Mouse (Mus musculus) midbrain, embryonic 16.5 days (tissue): ENCODE results near the gene Notum. TPM values are rescaled to one million over a fixed set of nuclear protein-coding genes. Genes with fewer than 3 reads are reported as not detected.

Experiments used
- ATAC-seq: fragments of 200-750 bp; cut with Nextera tagmentation; 2 replicates; pipeline ENCODE4 v1.8.0; 2017; ENCODE audit warnings: moderate TSS enrichment
- H3K27ac ChIP-seq: fragments of 300-500 bp; sonication (generic); 2 replicates; pipeline ENCODE4 v1.5.1; 2014; ENCODE audit warnings: mild to moderate bottlenecking, low read length, mixed read lengths
- H3K27me3 ChIP-seq: fragments of 300-500 bp; sonication (generic); 2 replicates; pipeline ENCODE4 v1.6.1; 2014; ENCODE audit warnings: low read depth, low read length, mixed read lengths; ENCODE audit not compliant: control insufficient read depth, insufficient read depth
- H3K36me3 ChIP-seq: fragments of 300-500 bp; sonication (generic); 2 replicates; pipeline ENCODE4 v1.6.1; 2014; ENCODE audit warnings: mild to moderate bottlenecking, low read length, moderate library complexity, mixed read lengths; ENCODE audit not compliant: control insufficient read depth, insufficient read depth
- H3K4me1 ChIP-seq: fragments of 300-500 bp; sonication (generic); 2 replicates; pipeline ENCODE4 v1.6.1; 2014; ENCODE audit warnings: mild to moderate bottlenecking, low read length, mixed read lengths; ENCODE audit not compliant: control insufficient read depth, insufficient read depth
- H3K4me2 ChIP-seq: fragments of 300-500 bp; sonication (generic); 2 replicates; pipeline ENCODE4 v1.6.1; 2014; ENCODE audit warnings: mild to moderate bottlenecking, low read length, mixed read lengths
- H3K4me3 ChIP-seq: fragments of 300-500 bp; sonication (generic); 2 replicates; pipeline ENCODE4 v1.5.1; 2014; ENCODE audit warnings: low read depth, mild to moderate bottlenecking, low read length, moderate library complexity, mixed read lengths
- H3K9ac ChIP-seq: fragments of 300-500 bp; sonication (generic); 2 replicates; pipeline ENCODE4 v1.6.1; 2014; ENCODE audit warnings: low read depth, low read length, mixed read lengths
- H3K9me3 ChIP-seq: fragments of 300-500 bp; sonication (generic); replicated peaks from 2 replicates; pipeline ENCODE4 v1.6.1; 2014; ENCODE audit warnings: mild to moderate bottlenecking, low read length, mixed read lengths; ENCODE audit not compliant: control insufficient read depth, poor library complexity, severe bottlenecking
- WGBS: fragments of 180-500 bp; shearing (Covaris S2); extraction: QIAGEN DNeasy Blood & Tissue Kit; methylation state at CpG from one replicate; pipeline ENCODE4 v1.1.7; 2014; 5-methylcytosine and 5-hydroxymethylcytosine counted together
- polyA plus RNA-seq: library from polyadenylated mRNA; unstranded; fragments of >200 nt; fragmentation: Nextera tagmentation; extraction: Ambion mirVana; gene quantifications from 2 replicates; pipeline ENCODE4 v1.2.1, GENCODE M21; 2015

The Notum gene
- polyA plus RNA-seq, 1 experiment from 2014 or later, result 1.9 TPM

- ATAC-seq, result no peak
- Histone ChIP-seq H3K4me1 (peaks cover 5% of the 10 kb centered on the region; the same call in 1 of the 2 replicates), H3K9me3 (no peaks in the 10 kb centered on the region), H3K9ac (peak within 1 kb of the TSS; percentile 13), H3K4me3 (peak within 1 kb of the TSS; percentile 24), H3K36me3 (no peaks in the 10 kb centered on the region), H3K27me3 (no peaks in the 10 kb centered on the region; the same call in 1 of the 2 replicates), H3K4me2 (peak within 1 kb of the TSS; percentile 50), H3K27ac (no peak within 1 kb of the TSS)
- WGBS, result 5% methylated on average over 13 of the region's 13 CpGs
Observed at GRCm38 (mm10) chr11:120648001-120648476, 12.9 kb downstream of the Notum start, which contains the start of gene Myadml2. Gene Myadml2 (minus strand): TSS chr11:120648158.

- Histone ChIP-seq H3K9me3 (no peaks in the 10 kb centered on the region), H3K9ac (no peak overlapping the region), H3K27me3 (no peaks in the 10 kb centered on the region; the same call in 1 of the 2 replicates), H3K36me3 (no peaks in the 10 kb centered on the region), H3K4me2 (peak overlapping the region; percentile 50; the same call in 1 of the 2 replicates), H3K27ac (no peak overlapping the region), H3K4me1 (peaks cover 10% of the 10 kb centered on the region), H3K4me3 (no peak overlapping the region)
- no peak for ATAC-seq
- WGBS, result 81% methylated on average over 35 of the region's 35 CpGs
Observed at GRCm38 (mm10) chr11:120647047-120647830, 13.7 kb downstream of the Notum start.

- WGBS, result under 1% methylated on average over 15 of the region's 15 CpGs
- ATAC-seq, result peak; percentile 99
- Histone ChIP-seq H3K4me2 (peak within 1 kb of the TSS; percentile 85), H3K9ac (peak within 1 kb of the TSS; percentile 75), H3K36me3 (no peaks in the 10 kb centered on the region), H3K27ac (peak within 1 kb of the TSS; percentile 45; the same call in 1 of the 2 replicates), H3K4me3 (peak within 1 kb of the TSS; percentile 52), H3K27me3 (no peaks in the 10 kb centered on the region; the same call in 1 of the 2 replicates), H3K9me3 (no peaks in the 10 kb centered on the region), H3K4me1 (peaks cover 10% of the 10 kb centered on the region)
Observed at GRCm38 (mm10) chr11:120643601-120643987, 17.4 kb downstream of the Notum start, which contains the start of gene Pycr1. Gene Pycr1 (minus strand): TSS chr11:120643769.

GRCm38 (mm10) chr11:120642939-120643600 is 17.9 kb downstream of the Notum start:
- no peaks in the 10 kb centered on the region for H3K9me3 ChIP-seq
- peak overlapping the region; percentile 45; the same call in 1 of the 2 replicates for H3K27ac ChIP-seq
- peak overlapping the region; percentile 85 for H3K4me2 ChIP-seq
- H3K9ac ChIP-seq, result peak overlapping the region; percentile 75
- peak; percentile 65 for ATAC-seq
- peak overlapping the region; percentile 52 for H3K4me3 ChIP-seq
- WGBS, result 3% methylated on average over 18 of the region's 18 CpGs
- H3K36me3 ChIP-seq, result no peaks in the 10 kb centered on the region
- no peaks in the 10 kb centered on the region; the same call in 1 of the 2 replicates for H3K27me3 ChIP-seq
- peaks cover 8% of the 10 kb centered on the region for H3K4me1 ChIP-seq

GRCm38 (mm10) chr11:120641869-120642268 is 19.1 kb downstream of the Notum start:
- 92% methylated on average over 8 of the region's 8 CpGs for WGBS
- H3K27me3 ChIP-seq, result no peaks in the 10 kb centered on the region; the same call in 1 of the 2 replicates
- 0 out of 2 replicates have a peak overlapping the region, but pooled peaks have one; percentile 14 for H3K9ac ChIP-seq
- no peaks in the 10 kb centered on the region for H3K36me3 ChIP-seq
- H3K27ac ChIP-seq, result no peak overlapping the region
- H3K4me3 ChIP-seq, result no peak overlapping the region
- H3K9me3 ChIP-seq, result no peaks in the 10 kb centered on the region
- H3K4me1 ChIP-seq, result peaks cover 8% of the 10 kb centered on the region
- H3K4me2 ChIP-seq, result no peak overlapping the region
- no peak for ATAC-seq

- Histone ChIP-seq H3K36me3 (no peaks in the 10 kb centered on the region), H3K4me3 (no peak overlapping the region), H3K4me2 (no peak overlapping the region), H3K9ac (no peak overlapping the region), H3K9me3 (no peaks in the 10 kb centered on the region), H3K4me1 (peaks cover 8% of the 10 kb centered on the region), H3K27ac (no peak overlapping the region), H3K27me3 (no peaks in the 10 kb centered on the region; the same call in 1 of the 2 replicates)
- no peak for ATAC-seq
- WGBS, result 66% methylated on average over 9 of the region's 9 CpGs
Observed at GRCm38 (mm10) chr11:120641255-120641654, 19.7 kb downstream of the Notum start.

GRCm38 (mm10) chr11:120634810-120635209 is 26.2 kb downstream of the Notum start:
- Histone ChIP-seq H3K36me3 (no peaks in the 10 kb centered on the region), H3K9me3 (no peaks in the 10 kb centered on the region), H3K9ac (no peak overlapping the region), H3K27me3 (no peaks in the 10 kb centered on the region), H3K4me1 (peaks cover 27% of the 10 kb centered on the region), H3K4me3 (no peak overlapping the region), H3K4me2 (no peak overlapping the region), H3K27ac (no peak overlapping the region)
- ATAC-seq, result no peak
- 69% methylated on average over 5 of the region's 5 CpGs for WGBS

- H3K36me3 ChIP-seq, result peaks cover 4% of the 10 kb centered on the region
- no peaks in the 10 kb centered on the region for H3K9me3 ChIP-seq
- peak within 1 kb of the TSS; percentile 93 for H3K4me2 ChIP-seq
- peaks cover 29% of the 10 kb centered on the region for H3K4me1 ChIP-seq
- ATAC-seq, result peak; percentile 91
- WGBS, result 10% methylated on average over 58 of the region's 58 CpGs
- no peaks in the 10 kb centered on the region for H3K27me3 ChIP-seq
- H3K4me3 ChIP-seq, result peak within 1 kb of the TSS; percentile 93
- peak within 1 kb of the TSS; percentile 86 for H3K27ac ChIP-seq
- H3K9ac ChIP-seq, result peak within 1 kb of the TSS; percentile 89
Observed at GRCm38 (mm10) chr11:120633520-120634343, 27.2 kb downstream of the Notum start, which contains the start of gene Mafg. Gene Mafg (minus strand): TSS chr11:120633600.
